Mouse (Mus musculus) liver, postnatal 0 days (tissue): Measurements from ENCODE around the gene Fndc8. TPM values are rescaled to one million over a fixed set of nuclear protein-coding genes. Genes with fewer than 3 reads are reported as not detected.

ENCODE experiments used
- ATAC-seq: fragments of 200-750 bp; cut with Nextera tagmentation; 2 replicates; pipeline ENCODE4 v1.8.0; 2017; ENCODE audit warnings: mild to moderate bottlenecking, moderate library complexity
- DNase-seq: peaks from one replicate; pipeline ENCODE4 v3.0.0-alpha.2; 2016
- H3K27ac ChIP-seq: fragments of 300-500 bp; sonication (generic); 2 replicates; pipeline ENCODE4 v1.5.1; 2014; ENCODE audit warnings: antibody characterized with exemption, moderate library complexity, mild to moderate bottlenecking, low read depth
- H3K27me3 ChIP-seq: fragments of 300-500 bp; sonication (generic); 2 replicates; pipeline ENCODE4 v1.6.1; 2014; ENCODE audit warnings: low read length, control low read depth, mixed read lengths; ENCODE audit not compliant: insufficient read depth
- H3K36me3 ChIP-seq: fragments of 300-500 bp; sonication (generic); replicated peaks from 2 replicates; pipeline ENCODE4 v1.6.1; 2014; ENCODE audit warnings: mild to moderate bottlenecking, control low read depth, low read length, moderate library complexity, mixed read lengths; ENCODE audit not compliant: insufficient read depth
- H3K4me1 ChIP-seq: fragments of 300-500 bp; sonication (generic); 2 replicates; pipeline ENCODE4 v1.6.1; 2014; ENCODE audit warnings: antibody characterized with exemption, mild to moderate bottlenecking, control low read depth; ENCODE audit not compliant: insufficient read depth
- H3K4me2 ChIP-seq: fragments of 300-500 bp; sonication (generic); 2 replicates; pipeline ENCODE4 v1.6.1; 2014; ENCODE audit warnings: low read depth, mild to moderate bottlenecking, low read length, moderate library complexity, mixed read lengths
- H3K4me3 ChIP-seq: fragments of 300-500 bp; sonication (generic); 2 replicates; pipeline ENCODE4 v1.5.1; 2014; ENCODE audit warnings: low read depth, low read length
- H3K9ac ChIP-seq: fragments of 300-500 bp; sonication (generic); replicated peaks from 2 replicates; pipeline ENCODE4 v1.6.1; 2014; ENCODE audit warnings: mild to moderate bottlenecking, moderate library complexity
- H3K9me3 ChIP-seq: fragments of 300-500 bp; sonication (generic); 2 replicates; pipeline ENCODE4 v1.6.1; 2016; ENCODE audit warnings: mild to moderate bottlenecking, control low read depth, low read length, mixed read lengths
- CTCF ChIP-seq: sonication (generic); IDR thresholded peaks from 2 replicates; pipeline ENCODE4 v1.5.1; 2016; ENCODE audit warnings: antibody characterized with exemption, low read depth
- EP300 ChIP-seq: IDR thresholded peaks from 2 replicates; pipeline ENCODE4 v1.6.1; 2016; ENCODE audit warnings: antibody characterized with exemption, low read depth, mild to moderate bottlenecking
- WGBS: fragments of 180-500 bp; shearing (Covaris S2); extraction: QIAGEN DNeasy Blood & Tissue Kit; methylation state at CpG from one replicate; pipeline ENCODE4 v1.1.7; 2014; ENCODE audit not compliant: insufficient replicate concordance; 5-methylcytosine and 5-hydroxymethylcytosine counted together
- polyA plus RNA-seq: library from polyadenylated mRNA; unstranded; fragments of >200 nt; fragmentation: Nextera tagmentation; extraction: Ambion mirVana; gene quantifications from 2 replicates; pipeline ENCODE4 v1.2.1, GENCODE M21; 2015

Gene Fndc8
- polyA plus RNA-seq, 1 experiment from 2014 or later, result 0.28 TPM

DNA sequence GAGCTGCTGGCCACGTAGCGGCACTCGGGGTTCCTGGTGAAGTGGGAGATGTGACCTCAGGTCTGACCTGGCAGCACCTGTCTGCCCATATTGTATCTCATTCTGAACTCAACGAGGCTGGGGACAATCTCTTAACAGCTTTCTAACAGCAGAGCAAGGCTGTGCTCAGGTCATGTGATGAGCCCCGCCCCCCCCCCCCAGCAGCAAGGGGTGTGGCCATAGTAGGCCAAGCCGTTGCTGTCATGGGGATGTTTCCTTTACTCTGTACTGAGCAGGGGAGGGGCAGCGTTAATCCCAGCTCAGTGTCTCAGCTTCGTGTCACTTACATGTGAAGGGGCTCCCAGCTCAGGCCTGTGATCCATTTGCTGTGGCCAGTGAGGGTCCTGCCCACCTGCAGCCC is 13.0 kb downstream of the Fndc8 start:
- TF ChIP-seq EP300, result no peak
- TF ChIP-seq CTCF, result no peak
- Histone ChIP-seq H3K4me1 (peaks cover 8% of the 10 kb centered on the region), H3K9ac (no peak overlapping the region), H3K4me3 (no peak overlapping the region), H3K36me3 (peaks cover 36% of the 10 kb centered on the region), H3K4me2 (no peak overlapping the region), H3K9me3 (no peaks in the 10 kb centered on the region), H3K27me3 (no peaks in the 10 kb centered on the region), H3K27ac (no peak overlapping the region)
- peak; percentile 42 for DNase-seq
- ATAC-seq, result no peak
- WGBS, result 52% methylated on average over 8 of the region's 8 CpGs

DNA sequence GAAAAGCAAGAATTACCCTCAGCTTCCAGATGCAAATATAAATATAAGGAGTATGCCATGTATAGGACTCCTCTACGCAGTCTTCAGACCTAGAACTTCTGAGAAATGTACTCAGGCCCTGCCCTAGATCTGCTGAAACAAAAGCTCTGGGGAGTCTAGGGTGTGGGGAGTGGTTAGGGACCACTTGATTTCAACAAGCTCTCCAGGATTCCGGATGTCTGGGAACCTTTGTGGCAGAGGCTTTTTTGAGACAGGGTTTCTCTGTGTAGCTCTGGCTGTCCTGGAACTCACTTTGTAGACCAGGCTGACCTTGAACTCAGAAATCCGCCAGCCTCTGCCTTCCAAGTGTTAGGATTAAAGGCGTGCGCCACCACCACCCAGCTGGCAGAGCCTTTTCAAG is 13.9 kb downstream of the Fndc8 start:
- no peak for ATAC-seq
- 84% methylated on average over 5 of the region's 5 CpGs for WGBS
- Histone ChIP-seq H3K9me3 (no peaks in the 10 kb centered on the region), H3K4me1 (peaks cover 8% of the 10 kb centered on the region), H3K4me2 (no peak overlapping the region), H3K36me3 (peaks cover 31% of the 10 kb centered on the region), H3K27me3 (no peaks in the 10 kb centered on the region), H3K9ac (no peak overlapping the region), H3K4me3 (no peak overlapping the region), H3K27ac (no peak overlapping the region)
- DNase-seq, result no peak
- TF ChIP-seq CTCF (no peak), EP300 (no peak)

DNA sequence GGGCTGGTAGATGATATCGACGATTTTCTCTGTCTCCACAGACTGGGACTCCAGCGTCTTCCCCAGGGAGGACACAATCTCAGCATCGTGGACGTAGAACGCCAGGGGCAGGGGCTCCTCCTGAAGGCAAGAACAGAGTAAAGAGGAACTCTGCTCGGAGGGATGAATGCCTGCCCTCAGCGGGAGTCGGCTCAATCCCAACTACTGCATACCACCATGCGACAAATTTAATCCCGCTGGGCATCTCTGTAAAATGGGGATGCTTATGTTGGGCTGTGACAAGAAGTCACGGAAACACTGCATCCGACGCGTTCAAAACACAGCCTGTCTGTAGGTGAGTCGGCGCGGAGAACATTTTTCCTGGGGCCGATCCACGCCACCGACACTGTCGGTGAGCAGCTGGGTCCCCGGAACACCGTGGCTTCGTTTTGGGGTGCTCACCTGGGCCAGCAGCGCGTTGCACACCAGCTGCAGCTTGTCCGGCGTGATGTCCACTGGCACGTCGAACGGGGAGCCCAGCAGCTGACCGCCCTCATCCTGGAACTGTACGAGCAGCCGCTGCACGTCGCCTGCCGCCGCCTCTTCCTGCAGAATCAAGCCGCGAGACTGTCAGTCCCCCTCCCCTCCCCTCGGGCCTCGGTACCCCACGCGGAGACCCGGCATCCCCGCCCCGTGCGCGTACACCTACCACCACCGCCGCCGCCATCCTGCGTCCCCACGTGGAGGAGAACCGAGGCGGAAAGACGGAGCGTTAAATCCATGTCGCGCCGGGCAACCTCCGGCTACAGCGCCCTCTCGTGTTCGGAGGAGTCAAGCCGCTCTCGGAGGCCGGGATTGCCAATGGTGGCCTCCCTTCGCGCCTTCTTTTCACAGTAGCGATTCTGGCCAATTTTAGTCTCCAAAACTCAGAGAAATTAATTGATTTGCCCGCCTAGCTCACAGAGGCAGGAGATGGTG is 16.0 kb downstream of the Fndc8 start, which contains the start of gene Nle1:
Nle1 (minus strand) TSS at position 761 of the 957 bp plus-strand sequence.
- TF ChIP-seq CTCF (peak; percentile 97), EP300 (no peak)
- H3K9ac ChIP-seq, result peak within 1 kb of the TSS; percentile 82
- no peaks in the 10 kb centered on the region for H3K9me3 ChIP-seq
- 1% methylated on average over 68 of the region's 73 CpGs for WGBS
- H3K36me3 ChIP-seq, result peaks cover 15% of the 10 kb centered on the region
- H3K4me3 ChIP-seq, result peak within 1 kb of the TSS; percentile 86
- H3K27me3 ChIP-seq, result no peaks in the 10 kb centered on the region
- peak within 1 kb of the TSS; percentile 95 for H3K4me2 ChIP-seq
- ATAC-seq (peak; percentile 87), DNase-seq (peak; percentile 94)
- peaks cover 8% of the 10 kb centered on the region for H3K4me1 ChIP-seq
- H3K27ac ChIP-seq, result no peak within 1 kb of the TSS

DNA sequence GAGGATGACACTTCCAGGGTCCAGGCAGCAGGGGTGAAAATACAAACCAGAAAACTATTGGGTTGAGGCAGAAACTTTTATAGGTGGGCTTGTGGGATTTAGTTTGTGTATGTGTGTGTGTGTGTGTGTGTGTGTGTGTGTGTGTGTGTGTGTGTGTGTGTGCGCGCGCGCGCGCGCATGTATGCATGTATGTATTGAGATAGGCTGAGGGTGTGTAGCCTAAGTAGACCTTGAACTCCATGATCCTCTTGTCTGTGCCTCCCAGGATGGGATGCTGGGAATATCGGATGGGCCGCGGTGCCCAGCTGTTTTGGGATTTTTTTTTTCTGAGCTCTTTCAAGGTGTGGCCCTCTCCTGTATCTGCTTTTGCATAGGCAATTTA is 16.7 kb downstream of the Fndc8 start:
- Histone ChIP-seq H3K27me3 (no peaks in the 10 kb centered on the region), H3K4me1 (peaks cover 8% of the 10 kb centered on the region), H3K9ac (peak overlapping the region; percentile 82; the same call in 1 of the 2 replicates), H3K4me2 (peak overlapping the region; percentile 95), H3K9me3 (no peaks in the 10 kb centered on the region), H3K27ac (no peak overlapping the region), H3K4me3 (peak overlapping the region; percentile 86), H3K36me3 (peaks cover 12% of the 10 kb centered on the region; the same call in 1 of the 2 replicates)
- TF ChIP-seq EP300 (no peak), CTCF (no peak)
- ATAC-seq, result no peak
- WGBS, result 57% methylated on average over 10 of the region's 10 CpGs
- DNase-seq, result no peak

DNA sequence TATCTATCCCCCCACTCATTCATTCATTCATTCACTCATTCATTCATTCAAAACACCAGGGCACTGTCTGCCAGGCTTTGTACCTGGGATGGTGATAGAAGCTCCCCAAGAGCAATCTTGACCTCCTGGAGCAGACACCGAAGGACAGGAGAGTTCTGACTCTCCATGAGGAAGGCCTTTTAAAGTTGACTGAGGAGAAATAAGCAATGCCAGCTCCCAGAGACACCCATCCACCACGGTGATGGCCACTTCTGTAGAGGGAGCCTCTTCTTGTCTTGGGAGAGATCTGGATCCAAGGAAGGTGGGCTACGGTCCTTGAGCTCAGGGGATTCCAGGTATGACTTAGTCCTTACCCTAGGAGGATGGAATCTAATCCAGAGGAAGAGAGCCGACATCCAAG is 18.3 kb downstream of the Fndc8 start, which contains the start of gene Unc45b:
Unc45b (plus strand) TSS at position 301 of the 400 bp plus-strand sequence.
- no peak for TF ChIP-seq EP300
- no peak for TF ChIP-seq CTCF
- Histone ChIP-seq H3K4me2 (no peak within 1 kb of the TSS), H3K9ac (no peak within 1 kb of the TSS), H3K36me3 (no peaks in the 10 kb centered on the region), H3K4me1 (peaks cover 8% of the 10 kb centered on the region), H3K27ac (no peak within 1 kb of the TSS), H3K9me3 (no peaks in the 10 kb centered on the region), H3K4me3 (no peak within 1 kb of the TSS), H3K27me3 (0 out of 2 replicates have a peak, but pooled peaks cover 3% of the 10 kb centered on the region)
- WGBS, result 70% methylated on average over 4 of the region's 4 CpGs
- no peak for ATAC-seq
- no peak for DNase-seq

GRCm38 (mm10) chr11:82910679-82911389 is 18.9 kb downstream of the Fndc8 start:
- TF ChIP-seq CTCF (no peak), EP300 (no peak)
- ATAC-seq (no peak), DNase-seq (no peak)
- Histone ChIP-seq H3K27me3 (0 out of 2 replicates have a peak, but pooled peaks cover 3% of the 10 kb centered on the region), H3K36me3 (no peaks in the 10 kb centered on the region), H3K9ac (no peak overlapping the region), H3K4me2 (no peak overlapping the region), H3K4me1 (peaks cover 8% of the 10 kb centered on the region), H3K27ac (no peak overlapping the region), H3K4me3 (no peak overlapping the region), H3K9me3 (no peaks in the 10 kb centered on the region)
- WGBS, result 68% methylated on average over 11 of the region's 11 CpGs
